Mouse (Mus musculus) adrenal gland, adult 18-20 months (tissue): ENCODE data around the gene Ripk3. TPM values are rescaled to one million over a fixed set of nuclear protein-coding genes. Genes with fewer than 3 reads are reported as not detected.

ENCODE experiments used
- DNase-seq, 2 experiments: peaks; one replicate each; pipeline ENCODE4 v3.0.0; 2021 to 2022; ENCODE audit warnings: low spot score in 2 of 2
- total RNA-seq, 2 experiments: library from RNA; stranded (reverse); gene quantifications; 1 replicate in 1 of 2; 2 replicates in 1 of 2; pipeline ENCODE4 v1.2.3; 2021

Gene Ripk3
- total RNA-seq, 2 experiments from 2014 or later = 3.6 to 4.5 TPM

- no peak for DNase-seq
These were observed 25.5 kb downstream of the Ripk3 start for GRCm38 (mm10) chr14:55763166-55763565.

- DNase-seq = peak; percentile 42 to 45
These were observed 26.5 kb downstream of the Ripk3 start for GRCm38 (mm10) chr14:55762001-55762821.

DNA sequence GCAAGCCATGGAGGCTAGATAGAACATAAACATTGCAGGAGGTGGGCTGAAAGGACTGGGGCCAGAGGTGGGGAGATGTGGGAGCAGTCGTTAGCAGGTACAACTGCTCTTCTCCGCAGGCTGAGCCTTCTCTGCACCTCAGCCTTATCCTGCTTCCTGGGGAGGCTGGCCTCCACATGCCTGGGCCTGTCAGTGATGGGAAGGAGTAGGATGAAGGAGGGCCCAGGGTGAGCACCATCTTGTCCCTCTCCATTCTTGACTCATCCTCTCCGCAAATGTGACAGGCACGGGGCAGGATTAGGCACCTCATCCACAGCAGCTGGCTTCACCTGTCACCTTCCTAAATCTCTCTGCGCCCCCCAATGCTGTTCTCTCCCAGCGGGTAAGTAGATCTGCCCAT lies 27.5 kb downstream of the Ripk3 start, which contains the start of gene Ltb4r2:
TSS of gene Ltb4r2 (plus strand) at position 266 of the 400 bp plus-strand sequence.
- no peak for DNase-seq

GRCm38 (mm10) chr14:55760156-55760555 lies 28.5 kb downstream of the Ripk3 start:
- peak; percentile 81 to 82 for DNase-seq

DNA sequence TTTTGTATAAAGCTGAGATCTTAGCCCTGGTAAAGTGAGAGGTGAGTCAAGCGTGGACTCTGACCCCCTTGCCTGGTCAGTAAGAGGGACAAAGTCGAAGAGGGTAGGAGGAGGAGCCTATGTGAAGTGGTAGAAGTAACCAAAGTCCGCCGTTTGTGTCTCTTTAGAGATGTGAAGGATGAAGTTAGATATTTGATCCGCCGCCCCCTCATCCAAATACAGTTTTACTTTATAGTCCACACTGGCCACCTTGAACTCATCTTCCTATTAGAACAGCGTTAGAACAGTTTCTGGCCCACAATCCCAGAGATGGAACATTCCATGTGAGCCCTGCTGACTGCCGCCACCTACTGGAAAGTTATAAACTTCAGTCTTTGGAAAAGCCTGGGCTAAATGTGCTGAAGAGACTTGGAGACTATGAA lies 30.3 kb downstream of the Ripk3 start, which contains the start of gene Cideb:
TSS of gene Cideb (minus strand) at position 96 of the 422 bp plus-strand sequence.
- DNase-seq = peak in 1 of 2 experiments; percentile 19

DNA sequence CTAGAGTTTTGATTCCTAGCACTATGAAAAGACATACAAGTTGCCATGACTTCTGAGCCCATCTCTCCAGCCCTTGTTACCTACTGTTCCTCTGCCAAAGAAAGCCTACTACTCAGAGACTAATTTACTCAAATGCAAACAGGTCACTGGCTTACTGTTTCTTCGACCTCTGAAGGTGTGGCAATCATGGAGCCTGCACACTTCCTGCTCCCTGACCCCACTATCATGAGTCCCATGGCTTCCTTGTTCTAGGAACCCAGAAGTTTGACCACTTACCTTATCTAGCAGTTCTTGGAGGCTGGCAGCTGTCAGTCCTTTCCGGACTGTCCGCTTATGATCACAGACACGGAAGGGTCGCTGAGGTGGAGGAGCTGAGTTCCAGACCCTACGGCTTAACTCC lies 31.1 kb downstream of the Ripk3 start:
- DNase-seq = no peak

- no peak for DNase-seq
These were observed 41.4 kb downstream of the Ripk3 start for GRCm38 (mm10) chr14:55747051-55747847.

DNA sequence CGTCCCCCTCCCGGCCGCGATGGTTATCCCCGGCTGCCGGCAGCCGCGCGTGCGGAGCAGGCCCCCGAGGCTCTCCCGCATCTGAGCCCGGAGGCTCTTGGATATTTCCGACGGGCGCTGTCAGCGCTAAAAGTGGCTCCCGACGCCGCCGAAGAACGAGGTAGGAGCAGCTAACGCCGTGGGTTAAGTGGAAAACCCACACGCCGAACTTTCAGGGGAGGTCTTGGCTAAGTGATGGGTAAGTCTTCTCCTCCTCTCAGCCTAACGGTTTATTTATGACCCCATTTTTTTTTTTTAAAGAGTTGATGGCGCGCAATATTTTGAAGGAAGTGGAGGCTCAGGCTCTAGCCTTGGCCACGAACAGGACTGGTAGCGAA lies 42.8 kb downstream of the Ripk3 start:
- no peak for DNase-seq

- DNase-seq = peak; percentile 87 to 88
These were observed 43.3 kb downstream of the Ripk3 start, which contains the start of the genes Dhrs1 and Nop9 for GRCm38 (mm10) chr14:55745180-55745860. Dhrs1 (minus strand) TSS chr14:55745690. Nop9 (plus strand) TSS chr14:55745693.

DNA sequence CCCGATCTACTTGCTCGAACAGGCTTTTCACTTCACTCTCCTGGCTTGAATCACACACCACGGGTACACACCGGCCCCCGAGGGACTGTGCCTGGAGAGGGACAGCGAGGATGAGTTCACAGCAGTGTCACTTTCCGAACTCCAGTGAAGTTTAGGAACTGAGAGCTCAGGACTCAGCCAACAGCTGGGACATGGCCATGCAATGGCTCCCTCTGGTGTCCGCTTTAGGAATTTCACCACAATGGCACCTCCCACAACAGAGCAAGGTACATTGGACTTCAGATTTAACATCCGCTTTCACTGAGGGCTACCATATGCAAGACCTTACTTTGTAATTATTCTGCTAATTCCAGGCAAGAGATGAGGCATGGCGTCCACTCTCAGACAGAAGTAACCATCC lies 45.0 kb downstream of the Ripk3 start:
- DNase-seq = peak; percentile 87 to 91

DNA sequence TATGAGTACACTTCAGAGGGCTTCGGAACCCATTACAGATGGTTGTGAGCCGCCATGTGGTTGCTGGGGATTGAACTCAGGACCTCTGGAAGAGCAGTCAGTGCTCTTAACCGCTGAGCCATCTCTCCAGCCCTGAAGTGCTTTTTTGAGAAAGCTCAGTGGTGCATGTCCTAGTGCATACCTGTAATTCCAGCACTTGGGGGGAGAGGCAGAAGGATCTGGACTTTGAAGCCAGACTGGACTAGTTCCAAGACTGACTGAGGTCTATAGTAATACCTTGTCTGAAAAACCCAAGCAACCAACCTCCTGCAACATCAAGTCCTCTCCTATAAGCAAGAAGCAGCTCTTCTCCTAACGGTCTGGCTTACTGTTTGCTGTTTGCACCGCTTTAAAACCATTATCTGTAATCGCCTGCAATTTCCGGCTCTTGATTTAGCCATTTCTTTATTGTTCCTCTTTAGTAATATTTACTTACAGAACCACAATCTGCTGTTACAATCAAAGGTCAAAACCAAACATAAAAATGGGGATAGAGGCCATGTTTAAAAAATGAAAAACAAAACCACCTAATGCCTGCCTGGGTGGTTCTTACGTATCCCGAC lies 51.5 kb downstream of the Ripk3 start:
- no peak for DNase-seq

GRCm38 (mm10) chr14:55735758-55736157 lies 52.9 kb downstream of the Ripk3 start:
- no peak for DNase-seq

- no peak for DNase-seq
These were observed 53.3 kb downstream of the Ripk3 start for GRCm38 (mm10) chr14:55735334-55735733.

Other genes with a start within 250 kb of the Ripk3 start
- gene Pck2, start 248.6 kb downstream of the Ripk3 start, total RNA-seq = 10 to 100 TPM; 21.6 to 31.7 TPM
- 100 to 1,000 TPM; 107 to 153 TPM for gene Dcaf11, start 228.9 kb downstream of the Ripk3 start, total RNA-seq
- 1 to 10 TPM in 1 of 2 experiments, not detected in 1; 1.5 TPM for gene A730061H03Rik, start 228.5 kb downstream of the Ripk3 start, total RNA-seq
- 1 to 10 TPM in 1 of 2 experiments, under 1 TPM in 1; 0.96 to 2.3 TPM for gene Fitm1, start 213.2 kb downstream of the Ripk3 start, total RNA-seq
- 100 to 1,000 TPM; 231 to 367 TPM for gene Psme1, start 210.7 kb downstream of the Ripk3 start, total RNA-seq
- gene Emc9, start 203.6 kb downstream of the Ripk3 start, total RNA-seq = 10 to 100 TPM; 27.5 to 45.7 TPM
- gene Psme2, start 197.8 kb downstream of the Ripk3 start, total RNA-seq = 100 to 1,000 TPM; 400 to 422 TPM
- gene Rnf31, start 197.2 kb downstream of the Ripk3 start, total RNA-seq = 10 to 100 TPM; 28.1 to 36.0 TPM
- gene Irf9, start 185.3 kb downstream of the Ripk3 start, total RNA-seq = 10 to 100 TPM; 20.0 to 26.2 TPM
- gene Rec8, start 170.8 kb downstream of the Ripk3 start, total RNA-seq = 1 to 10 TPM; 3.5 to 7.4 TPM
- gene Ipo4, start 152.9 kb downstream of the Ripk3 start, total RNA-seq = 100 to 1,000 TPM in 1 of 2 experiments, 10 to 100 TPM in 1; 95.4 to 122 TPM
- 1 to 10 TPM in 1 of 2 experiments, not detected in 1; 2.1 TPM for gene Gm49378, start 151.0 kb downstream of the Ripk3 start, total RNA-seq
- gene Tm9sf1, start 145.1 kb downstream of the Ripk3 start, total RNA-seq = 10 to 100 TPM; 70.2 to 84.9 TPM
- 1 to 10 TPM in 1 of 2 experiments, under 1 TPM in 1; 0.58 to 1.2 TPM for gene Tssk4, start 138.7 kb downstream of the Ripk3 start, total RNA-seq
- 10 to 100 TPM; 37.1 to 59.5 TPM for gene Mdp1, start 128.4 kb downstream of the Ripk3 start, total RNA-seq
- 10 to 100 TPM; 24.0 to 24.5 TPM for gene Gmpr2, start 116.9 kb downstream of the Ripk3 start, total RNA-seq
- gene Nedd8, start 116.7 kb downstream of the Ripk3 start, total RNA-seq = 100 to 1,000 TPM; 312 to 368 TPM
- 10 to 100 TPM; 34.3 to 59.4 TPM for gene Tinf2, start 107.0 kb downstream of the Ripk3 start, total RNA-seq
- under 1 TPM; 0.29 to 0.30 TPM for gene Tgm1, start 74.9 kb downstream of the Ripk3 start, total RNA-seq
- 10 to 100 TPM; 15.9 to 20.0 TPM for gene Rabggta, start 66.6 kb downstream of the Ripk3 start, total RNA-seq
- 10 to 100 TPM; 60.4 to 72.0 TPM for gene Dhrs1, start 43.2 kb downstream of the Ripk3 start, total RNA-seq
- 10 to 100 TPM; 14.0 to 14.3 TPM for gene Nop9, start 43.2 kb downstream of the Ripk3 start, total RNA-seq
- 1 to 10 TPM in 1 of 2 experiments, under 1 TPM in 1; 0.76 to 2.3 TPM for gene Cideb, start 30.4 kb downstream of the Ripk3 start, total RNA-seq
- not detected for gene Ltb4r2, start 27.4 kb downstream of the Ripk3 start, total RNA-seq
- gene Ltb4r1, start 22.9 kb downstream of the Ripk3 start, total RNA-seq = under 1 TPM; 0.42 to 0.50 TPM
- gene Adcy4, start 4.8 kb downstream of the Ripk3 start, total RNA-seq = 10 to 100 TPM in 1 of 2 experiments, 1 to 10 TPM in 1; 8.3 to 17.1 TPM
- gene Nfatc4, start 34.3 kb upstream of the Ripk3 start, total RNA-seq = 10 to 100 TPM; 17.4 to 21.4 TPM
- gene Nynrin, start 65.1 kb upstream of the Ripk3 start, total RNA-seq = 1 to 10 TPM; 8.2 to 9.0 TPM
- gene Cbln3, start 95.5 kb upstream of the Ripk3 start, total RNA-seq = not detected
- 10 to 100 TPM; 14.8 to 17.6 TPM for gene Khnyn, start 96.1 kb upstream of the Ripk3 start, total RNA-seq
- gene Sdr39u1, start 111.4 kb upstream of the Ripk3 start, total RNA-seq = 10 to 100 TPM; 66.9 to 90.4 TPM
- gene Cma1, start 155.8 kb upstream of the Ripk3 start, total RNA-seq = 1 to 10 TPM; 1.8 to 3.4 TPM
- gene Cma2, start 162.1 kb upstream of the Ripk3 start, total RNA-seq = under 1 TPM in 1 of 2 experiments, not detected in 1; 0.51 TPM
- not detected for gene Mcpt1, start 229.1 kb upstream of the Ripk3 start, total RNA-seq
- gene Mcpt9, start 241.6 kb upstream of the Ripk3 start, total RNA-seq = not detected